Mouse (Mus musculus): ENCODE measurements at regions not wholly inside any gene's neighbourhood (a gene's known extent, or its start where the extent isn't known, plus 50 kb on each side); places are given as distances from the start of the nearest gene placed in this dataset.

GRCm38 (mm10) chr14:102880658-102881083, 101.8 kb downstream of the Kctd12 start:
- ATAC-seq, result no peak

GRCm38 (mm10) chr14:102878572-102878971, 103.9 kb downstream of the Kctd12 start:
- no peak for ATAC-seq

- no peak for ATAC-seq
Observed at GRCm38 (mm10) chr14:102868160-102868559, 114.3 kb downstream of the Kctd12 start.

GRCm38 (mm10) chr14:102867697-102868096, 114.7 kb downstream of the Kctd12 start:
- no peak for ATAC-seq

GRCm38 (mm10) chr14:102866511-102866910, 115.9 kb downstream of the Kctd12 start:
- ATAC-seq, result no peak

GRCm38 (mm10) chr14:102861694-102862093, 120.7 kb downstream of the Kctd12 start:
- ATAC-seq, result no peak

- no peak for ATAC-seq
Observed at GRCm38 (mm10) chr14:102859361-102859871, 123.0 kb downstream of the Kctd12 start.

- no peak for ATAC-seq
Observed at GRCm38 (mm10) chr14:102855264-102855840, 127.1 kb downstream of the Kctd12 start.

GRCm38 (mm10) chr14:102843700-102844099, 138.7 kb downstream of the Kctd12 start:
- no peak for ATAC-seq

- ATAC-seq, result no peak
Observed at GRCm38 (mm10) chr14:102837602-102838001, 144.8 kb downstream of the Kctd12 start.

- ATAC-seq, result no peak
Observed at GRCm38 (mm10) chr14:102835118-102835769, 147.2 kb downstream of the Kctd12 start.

- ATAC-seq, result no peak
Observed at GRCm38 (mm10) chr14:102828442-102828841, 154.0 kb downstream of the Kctd12 start.

- no peak for ATAC-seq
Observed at GRCm38 (mm10) chr14:102827756-102828384, 154.6 kb downstream of the Kctd12 start.

- no peak for ATAC-seq
Observed at GRCm38 (mm10) chr14:102825525-102825924, 156.9 kb downstream of the Kctd12 start.

- no peak for ATAC-seq
Observed at GRCm38 (mm10) chr14:102820663-102821062, 161.8 kb downstream of the Kctd12 start.

- ATAC-seq, result no peak
Observed at GRCm38 (mm10) chr14:102811678-102812081, 170.8 kb downstream of the Kctd12 start.

- no peak for ATAC-seq
Observed at GRCm38 (mm10) chr14:102811022-102811421, 171.4 kb downstream of the Kctd12 start.

GRCm38 (mm10) chr14:102810121-102810921, 172.1 kb downstream of the Kctd12 start:
- ATAC-seq, result peak; percentile 73

- peak; percentile 50 for ATAC-seq
Observed at GRCm38 (mm10) chr14:102805936-102806923, 176.2 kb downstream of the Kctd12 start.

- ATAC-seq, result no peak
Observed at GRCm38 (mm10) chr14:102795676-102796075, 186.8 kb downstream of the Kctd12 start.

- ATAC-seq, result peak; percentile 36
Observed at GRCm38 (mm10) chr14:102794898-102795297, 187.5 kb downstream of the Kctd12 start.

- ATAC-seq, result no peak
Observed at GRCm38 (mm10) chr14:102793753-102794152, 188.7 kb downstream of the Kctd12 start.
